Comparison of ENCODE assay signal across 8 mouse cellular contexts in the genomic region with DNA sequence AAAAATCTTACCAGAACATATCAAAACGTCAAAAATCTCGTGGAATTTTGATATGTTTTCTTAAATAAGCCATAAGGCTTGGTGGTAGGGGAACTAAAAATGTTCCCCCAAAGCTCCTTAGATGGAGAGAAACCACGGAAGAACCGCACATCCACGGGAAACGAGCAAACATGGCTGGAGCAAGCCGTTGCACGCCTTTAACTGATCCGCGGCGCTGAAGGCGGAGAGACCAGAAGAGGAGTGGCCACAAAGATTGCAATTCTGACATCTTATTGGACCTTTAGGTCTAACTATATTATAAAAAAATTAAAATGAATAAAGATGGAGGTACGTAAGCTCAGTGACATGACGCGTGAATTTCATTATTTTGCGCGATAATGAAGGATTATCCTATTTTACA.
DNase-seq lines count a peak whose midpoint lies in the region; ATAC-seq and TF ChIP-seq lines count a peak whose summit lies in the region.

No protein-coding gene starts in this region.

- H3K4me1 ChIP-seq in forebrain, embryonic 12.5 days = no peaks in the 10 kb centered on the region
- H3K4me1 ChIP-seq in hindbrain, embryonic 15.5 days (replicated peaks) = no peaks in the 10 kb centered on the region
- H3K4me1 ChIP-seq in liver, embryonic 16.5 days (ENCODE audit: control insufficient read depth, low read depth, low read length) = no peaks in the 10 kb centered on the region; the same call in 1 of the 2 replicates

- H3K27me3 ChIP-seq in C2C12 (ENCODE audit: control insufficient read depth, insufficient read depth, insufficient read length) = no peaks in the 10 kb centered on the region
- H3K27me3 ChIP-seq in forebrain, embryonic 12.5 days = no peaks in the 10 kb centered on the region
- no peaks in the 10 kb centered on the region for H3K27me3 ChIP-seq in hindbrain, embryonic 15.5 days
- H3K27me3 ChIP-seq in liver, embryonic 16.5 days (ENCODE audit: control insufficient read depth, insufficient read depth, low read depth, low read length) = no peaks in the 10 kb centered on the region

- no peak overlapping the region for H3K27ac ChIP-seq in forebrain, embryonic 12.5 days
- H3K27ac ChIP-seq in hindbrain, embryonic 15.5 days (replicated peaks) = no peak overlapping the region
- H3K27ac ChIP-seq in liver, embryonic 16.5 days (ENCODE audit: low read length) = no peak overlapping the region

- H3K79me2 ChIP-seq in C2C12 (ENCODE audit: control insufficient read depth, insufficient read depth) = peaks cover 54% of the 10 kb centered on the region

- 67% methylated on average over 17 of the region's 17 CpGs for WGBS in forebrain, embryonic 12.5 days
- WGBS in hindbrain, embryonic 15.5 days = 72% methylated on average over 17 of the region's 17 CpGs
- WGBS in liver, embryonic 16.5 days (ENCODE audit: insufficient replicate concordance) = 43% methylated on average over 17 of the region's 17 CpGs

- DNase-seq in cerebellum, adult 9-10 months = peak; percentile 64
- no peak for DNase-seq in cerebellum, adult 11-12 months
- DNase-seq in ovary, postnatal 10 days (ENCODE audit: low spot score) = peak; percentile 39
- no peak for DNase-seq in adipocyte (ENCODE audit: low spot score)

- ATAC-seq in forebrain, embryonic 12.5 days (ENCODE audit: low FRiP score) = no peak
- no peak for ATAC-seq in hindbrain, embryonic 15.5 days (ENCODE audit: low FRiP score, low read depth)
- peak; percentile 58 for ATAC-seq in liver, embryonic 16.5 days (ENCODE audit: low read depth)

- TF ChIP-seq CTCF in C2C12 (IDR thresholded peaks at IDR 0.05; ENCODE audit: control insufficient read depth, insufficient read depth, insufficient read length) = no peak

- H3K4me2 ChIP-seq in forebrain, embryonic 12.5 days = peak overlapping the region; percentile 36; the same call in 1 of the 2 replicates
- H3K4me2 ChIP-seq in hindbrain, embryonic 15.5 days = peak overlapping the region; percentile 42
- H3K4me2 ChIP-seq in liver, embryonic 16.5 days (ENCODE audit: low read depth, low read length) = peak overlapping the region; percentile 65; the same call in 1 of the 2 replicates

- H3K9ac ChIP-seq in forebrain, embryonic 12.5 days = no peak overlapping the region
- H3K9ac ChIP-seq in hindbrain, embryonic 15.5 days = no peak overlapping the region
- H3K9ac ChIP-seq in liver, embryonic 16.5 days (ENCODE audit: low read depth, low read length) = no peak overlapping the region

- H3ac ChIP-seq in C2C12 (ENCODE audit: control insufficient read depth, insufficient read length, low read depth) = no peak overlapping the region

- H3K36me3 ChIP-seq in C2C12 (ENCODE audit: control insufficient read depth, insufficient read depth) = no peaks in the 10 kb centered on the region
- no peaks in the 10 kb centered on the region for H3K36me3 ChIP-seq in forebrain, embryonic 12.5 days (replicated peaks)
- H3K36me3 ChIP-seq in hindbrain, embryonic 15.5 days = no peaks in the 10 kb centered on the region
- no peaks in the 10 kb centered on the region for H3K36me3 ChIP-seq in liver, embryonic 16.5 days (ENCODE audit: control insufficient read depth, insufficient read depth)

- peaks cover 39% of the 10 kb centered on the region for H3K79me3 ChIP-seq in C2C12 (ENCODE audit: low read depth)

- H3K9me3 ChIP-seq in forebrain, embryonic 12.5 days = no peaks in the 10 kb centered on the region
- no peaks in the 10 kb centered on the region for H3K9me3 ChIP-seq in hindbrain, embryonic 15.5 days
- no peaks in the 10 kb centered on the region for H3K9me3 ChIP-seq in liver, embryonic 16.5 days (replicated peaks; ENCODE audit: control insufficient read depth, low read length)

- peak overlapping the region; percentile 42 for H3K4me3 ChIP-seq in C2C12 (ENCODE audit: insufficient read depth, poor library complexity, severe bottlenecking)
- peak overlapping the region; percentile 43 for H3K4me3 ChIP-seq in forebrain, embryonic 12.5 days (replicated peaks)
- peak overlapping the region; percentile 45 for H3K4me3 ChIP-seq in hindbrain, embryonic 15.5 days
- peak overlapping the region; percentile 66 for H3K4me3 ChIP-seq in liver, embryonic 16.5 days (ENCODE audit: low read depth, low read length)

TF ChIP-seq in C2C12, 6 proteins besides CTCF, POLR2A, EP300 and RAD21:
- no peak for TF ChIP-seq FOSL1 (IDR thresholded peaks at IDR 0.05; ENCODE audit: insufficient read depth, low read length, poor library complexity, severe bottlenecking)
- no peak for TF ChIP-seq MYOG (IDR thresholded peaks at IDR 0.05; ENCODE audit: control insufficient read depth, extremely low read depth, insufficient read length)
- TF ChIP-seq USF1 (IDR thresholded peaks at IDR 0.05; ENCODE audit: low read depth) = no peak
- no peak for TF ChIP-seq MAX (IDR thresholded peaks at IDR 0.05)
- no peak for TF ChIP-seq CEBPB (IDR thresholded peaks at IDR 0.05; ENCODE audit: low read depth)
- TF ChIP-seq MYOD1 (IDR thresholded peaks at IDR 0.05; ENCODE audit: control insufficient read depth, insufficient read length, low read depth) = no peak

Comparison
In these comparisons a context has a peak if more than half of its experiments do, and no peak if none do; other contexts are left out.
1. DNase-seq: peak in cerebellum, adult 9-10 months (single experiment) and ovary, postnatal 10 days (single experiment); none in cerebellum, adult 11-12 months (single experiment) and adipocyte (single experiment).
2. Peak in every context shown above with its lines, with median percentiles within 50 percentile points of each other: H3K4me3 ChIP-seq and H3K4me2 ChIP-seq.